Mouse (Mus musculus) cerebellum, postnatal 10 days (tissue): Measurements from ENCODE around the gene Nufip1.
"Not testable (repeated sequence)": the region's sequence is repeated elsewhere in the genome, so short reads cannot be mapped to it uniquely, and the experiment has no call there.

Source experiments
- DNase-seq, 2 experiments: peaks; one replicate each; pipeline ENCODE4 v3.0.0; 2021; ENCODE audit warnings: mixed read lengths in 2 of 2

The Nufip1 gene

GRCm38 (mm10) chr14:76145248-76145647, 34.6 kb downstream of the Nufip1 start:
- no peak for DNase-seq

- no peak for DNase-seq
Observed at GRCm38 (mm10) chr14:76145868-76146267, 35.2 kb downstream of the Nufip1 start.

GRCm38 (mm10) chr14:76147061-76147460, 36.4 kb downstream of the Nufip1 start:
- no peak for DNase-seq

- DNase-seq = no peak
Observed at GRCm38 (mm10) chr14:76148294-76148693, 37.6 kb downstream of the Nufip1 start.

- peak; percentile 70 to 80 for DNase-seq
Observed at GRCm38 (mm10) chr14:76149531-76150179, 39.0 kb downstream of the Nufip1 start.

- no peak for DNase-seq
Observed at GRCm38 (mm10) chr14:76150499-76150898, 39.8 kb downstream of the Nufip1 start.

- DNase-seq = peak; percentile 21 to 32
Observed at GRCm38 (mm10) chr14:76151011-76151410, 40.3 kb downstream of the Nufip1 start.

GRCm38 (mm10) chr14:76151820-76152161, 41.1 kb downstream of the Nufip1 start:
- DNase-seq = no peak

- DNase-seq = peak; percentile 96 to 97
Observed at GRCm38 (mm10) chr14:76152162-76153002, 41.7 kb downstream of the Nufip1 start.

- peak in 1 of 2 experiments; percentile 23 for DNase-seq
Observed at GRCm38 (mm10) chr14:76153003-76153675, 42.4 kb downstream of the Nufip1 start.

GRCm38 (mm10) chr14:76153828-76154227, 43.1 kb downstream of the Nufip1 start:
- no peak for DNase-seq

GRCm38 (mm10) chr14:76158192-76158785, 47.6 kb downstream of the Nufip1 start:
- DNase-seq = no peak

- DNase-seq = not testable (repeated sequence)
Observed at GRCm38 (mm10) chr14:76160580-76160979, 49.9 kb downstream of the Nufip1 start.

GRCm38 (mm10) chr14:76164236-76164635, 53.5 kb downstream of the Nufip1 start:
- no peak for DNase-seq

GRCm38 (mm10) chr14:76164904-76165755, 54.4 kb downstream of the Nufip1 start:
- DNase-seq = peak in 1 of 2 experiments; percentile 18

- DNase-seq = peak; percentile 35 to 55
Observed at GRCm38 (mm10) chr14:76169876-76170466, 59.3 kb downstream of the Nufip1 start.

GRCm38 (mm10) chr14:76171285-76171684, 60.6 kb downstream of the Nufip1 start:
- DNase-seq = no peak

- DNase-seq = no peak
Observed at GRCm38 (mm10) chr14:76174328-76174727, 63.6 kb downstream of the Nufip1 start.

- no peak for DNase-seq
Observed at GRCm38 (mm10) chr14:76175808-76176207, 65.1 kb downstream of the Nufip1 start.

- no peak for DNase-seq
Observed at GRCm38 (mm10) chr14:76177230-76177629, 66.5 kb downstream of the Nufip1 start.

- no peak for DNase-seq
Observed at GRCm38 (mm10) chr14:76178447-76178846, 67.8 kb downstream of the Nufip1 start.

GRCm38 (mm10) chr14:76179343-76179742, 68.7 kb downstream of the Nufip1 start:
- no peak for DNase-seq
